Mouse (Mus musculus) leukemia stem cell, adult 10-12 weeks (primary cell): ENCODE results near the gene Orc2. TPM values are rescaled to one million over a fixed set of nuclear protein-coding genes. Genes with fewer than 3 reads are reported as not detected.

Experiments used
- polyA plus RNA-seq: library from polyadenylated mRNA; stranded (reverse); fragments of >175 nt; gene quantifications from 2 replicates; pipeline ENCODE4 v1.2.3, GENCODE M21; 2012; ENCODE audit warnings: low replicate concordance

The Orc2 gene
- polyA plus RNA-seq, result 28.8 and 44.2 TPM in 2 replicates

GRCm38 (mm10) chr1:58504577-58505254 lies at the start of gene Orc2:
Gene Orc2, minus strand, starts transcription at chr1:58505109.

GRCm38 (mm10) chr1:58445143-58445722 lies 59.7 kb downstream of the Orc2 start, which contains the start of the genes Nif3l1 and Ppil3:
Gene Nif3l1, plus strand, starts transcription at chr1:58445151.
Gene Ppil3, minus strand, starts transcription at chr1:58445486.

DNA sequence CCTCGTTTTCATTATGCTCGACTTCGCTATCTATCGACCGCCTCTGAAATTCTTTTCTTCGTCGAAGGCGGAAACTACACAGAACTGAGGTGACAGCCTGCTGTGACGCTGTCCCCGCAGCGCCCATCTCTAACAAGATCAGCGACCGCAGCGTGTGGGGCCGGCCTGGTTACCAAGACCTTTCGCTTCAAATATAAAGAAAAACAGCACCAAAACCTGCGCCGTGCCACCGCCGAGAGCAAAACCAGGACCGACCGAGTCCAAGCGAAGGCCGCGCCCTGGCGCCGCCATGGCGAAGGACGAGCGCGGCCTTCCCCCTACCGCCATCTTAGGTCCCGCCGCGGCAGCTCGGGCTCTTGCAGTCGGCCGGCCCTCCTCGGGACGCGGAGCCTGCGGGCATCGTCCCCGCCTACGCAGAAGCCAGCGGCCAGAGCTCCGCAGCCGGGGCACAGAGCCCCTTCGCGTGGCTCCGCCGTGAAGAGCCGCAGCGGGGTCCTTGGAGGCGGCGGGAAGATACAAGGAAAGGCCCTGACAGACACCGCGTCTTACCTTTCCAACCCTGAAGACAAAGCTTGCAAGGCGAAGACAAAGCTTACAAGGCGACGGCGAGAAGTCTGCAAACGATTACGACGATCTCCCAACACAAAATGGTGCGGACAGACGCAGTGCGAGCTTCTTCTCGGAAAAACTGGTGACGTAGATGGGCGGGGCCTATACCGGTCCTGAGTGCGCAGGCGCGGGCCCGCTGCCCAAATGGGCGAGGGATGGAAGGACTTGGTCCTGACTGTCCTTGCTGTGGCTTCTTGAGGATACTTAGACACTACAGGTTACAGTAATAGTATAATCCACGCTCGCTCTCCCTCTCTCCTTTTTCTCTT lies 81.3 kb downstream of the Orc2 start, which contains the start of gene Clk1:
TSS of gene Clk1 (minus strand) at position 696 of the 878 bp plus-strand sequence.

Other genes starting within 250 kb of the Orc2 start
- not detected in 2 replicates for gene Aox2, start 226.8 kb downstream of the Orc2 start, polyA plus RNA-seq
- gene Bzw1, start 112.2 kb downstream of the Orc2 start, polyA plus RNA-seq, result 1.6 and 17.7 TPM in 2 replicates
- 2.1 and 6.5 TPM in 2 replicates for gene Clk1, start 81.0 kb downstream of the Orc2 start, polyA plus RNA-seq
- 1.3 and 10.2 TPM in 2 replicates for gene Nif3l1, start 60.0 kb downstream of the Orc2 start, polyA plus RNA-seq
- gene Ppil3, start 59.6 kb downstream of the Orc2 start, polyA plus RNA-seq, result 3.4 and 4.9 TPM in 2 replicates
- gene Fam126b, start 81.2 kb upstream of the Orc2 start, polyA plus RNA-seq, result 2.3 and 3.7 TPM in 2 replicates
- gene Ndufb3, start 81.3 kb upstream of the Orc2 start, polyA plus RNA-seq, result 0.75 and 4.7 TPM in 2 replicates
- not detected in 2 replicates for gene Als2cr12, start 190.9 kb upstream of the Orc2 start, polyA plus RNA-seq
- gene Cflar, start 206.4 kb upstream of the Orc2 start, polyA plus RNA-seq, result 1.2 and 6.4 TPM in 2 replicates